Mouse (Mus musculus) cerebellum, adult 9-11 months (tissue): Measurements from ENCODE around the gene Ccdc154.

Experiments
- DNase-seq: peaks from one replicate; pipeline ENCODE4 v3.0.0; 2022

Gene Ccdc154

DNA sequence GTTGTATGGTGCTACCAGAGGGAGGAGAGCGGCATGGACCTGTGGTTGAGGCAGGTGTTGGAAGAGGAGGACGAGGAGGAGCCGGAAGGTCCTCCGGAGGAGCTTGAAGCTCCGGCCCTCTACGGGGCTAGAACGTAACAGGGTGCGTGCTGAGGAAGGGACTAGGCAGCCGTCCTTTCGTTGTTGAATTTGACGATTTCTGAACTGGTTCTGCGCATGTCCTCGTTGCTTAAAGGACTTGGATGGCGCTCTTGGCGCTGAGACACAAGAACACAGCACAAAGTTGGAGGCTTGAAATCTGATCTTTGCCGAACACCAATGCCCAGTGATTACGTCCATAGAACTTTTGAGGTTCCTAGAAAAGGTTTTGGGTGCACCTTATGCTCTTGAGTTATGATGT is 22.7 kb downstream of the Ccdc154 start:
- no peak for DNase-seq

DNA sequence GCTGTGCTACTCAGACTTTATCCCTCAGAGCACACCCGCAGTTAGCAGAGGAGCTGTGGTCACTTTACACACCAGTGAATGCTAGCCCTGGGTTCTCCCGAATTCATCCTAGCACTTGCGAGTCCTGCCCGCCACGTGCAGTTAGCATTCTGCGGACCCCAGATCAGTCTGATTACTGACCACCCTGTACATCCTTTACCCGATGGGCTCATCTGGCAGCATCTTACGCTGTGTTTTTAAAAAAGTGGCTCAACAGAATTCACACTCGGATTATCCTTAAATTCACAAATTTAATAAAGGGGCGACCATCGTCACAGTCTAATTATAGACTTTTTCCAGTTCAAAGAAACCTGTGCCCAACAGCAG is 25.5 kb downstream of the Ccdc154 start:
- no peak for DNase-seq

DNA sequence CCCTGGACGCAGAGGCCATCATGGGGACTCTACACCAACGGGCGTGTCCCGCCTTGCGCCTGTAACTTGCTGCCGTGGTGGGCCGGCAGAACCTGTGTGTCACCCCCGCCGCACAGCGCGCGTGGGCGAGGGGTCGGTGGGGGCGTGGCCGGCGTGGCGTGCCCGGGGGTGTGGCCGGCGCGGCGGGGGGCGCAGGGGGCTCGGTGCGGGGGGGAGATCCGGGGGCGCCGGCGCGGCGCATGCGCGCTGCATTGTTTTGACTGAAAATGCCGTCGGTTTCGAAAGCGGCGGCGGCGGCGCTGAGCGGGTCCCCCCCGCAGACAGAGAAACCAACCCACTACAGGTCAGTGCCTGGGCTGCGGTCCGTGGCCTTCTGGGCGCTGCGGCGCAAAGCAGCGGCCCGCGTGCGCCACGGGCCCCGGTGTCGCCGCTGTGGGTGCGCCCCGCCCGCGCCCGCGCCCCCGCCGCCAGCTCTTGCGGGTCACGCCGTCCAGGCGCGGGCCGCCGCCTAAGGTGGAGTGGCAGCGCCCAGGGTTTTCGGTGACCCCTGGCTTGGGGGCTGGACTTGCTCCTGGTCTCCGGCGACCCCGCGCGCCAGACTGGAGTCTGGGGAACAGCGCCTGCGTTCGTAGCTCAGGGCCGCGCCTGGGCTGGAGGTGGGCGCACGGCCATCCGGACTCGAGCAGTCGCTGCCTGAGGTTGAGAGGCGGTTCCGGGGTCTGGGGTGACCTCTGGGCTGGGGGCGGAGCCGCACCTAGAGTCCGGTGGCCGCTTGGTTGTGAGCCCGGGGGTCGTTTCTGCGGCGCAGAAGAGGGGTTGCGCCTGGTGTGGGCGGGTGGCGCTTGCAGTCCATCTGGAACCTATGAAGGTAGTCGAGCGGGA is 26.1 kb downstream of the Ccdc154 start, which contains the start of gene Unkl:
TSS of gene Unkl (plus strand) at position 248 of the 882 bp plus-strand sequence.
- peak; percentile 63 for DNase-seq

- DNase-seq: no peak
Observed at GRCm38 (mm10) chr17:25189091-25189490, 26.8 kb downstream of the Ccdc154 start.

DNA sequence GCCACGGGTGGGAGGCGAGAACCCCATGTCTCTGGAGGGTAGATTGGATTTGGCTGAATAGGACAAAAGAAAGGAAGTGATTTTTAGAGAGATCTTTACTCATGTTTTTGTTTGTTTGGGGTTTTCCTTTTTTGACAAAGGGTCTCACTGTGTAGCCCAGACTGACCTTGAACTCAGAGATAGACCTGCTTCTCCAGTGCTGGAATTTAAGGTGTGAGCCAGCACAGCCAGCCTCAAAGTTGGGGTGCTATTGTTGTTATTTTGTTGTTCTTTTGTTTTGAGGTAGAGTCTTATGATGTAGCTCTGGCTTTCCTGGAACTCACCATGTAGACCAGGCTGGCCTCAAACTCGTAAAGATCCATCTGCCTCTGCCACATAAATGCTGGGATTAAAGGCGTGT is 40.1 kb downstream of the Ccdc154 start:
- DNase-seq: no peak

- DNase-seq: no peak
Observed at GRCm38 (mm10) chr17:25210006-25210405, 47.7 kb downstream of the Ccdc154 start.

- DNase-seq: peak; percentile 91
Observed at GRCm38 (mm10) chr17:25210680-25211466, 48.6 kb downstream of the Ccdc154 start.

DNA sequence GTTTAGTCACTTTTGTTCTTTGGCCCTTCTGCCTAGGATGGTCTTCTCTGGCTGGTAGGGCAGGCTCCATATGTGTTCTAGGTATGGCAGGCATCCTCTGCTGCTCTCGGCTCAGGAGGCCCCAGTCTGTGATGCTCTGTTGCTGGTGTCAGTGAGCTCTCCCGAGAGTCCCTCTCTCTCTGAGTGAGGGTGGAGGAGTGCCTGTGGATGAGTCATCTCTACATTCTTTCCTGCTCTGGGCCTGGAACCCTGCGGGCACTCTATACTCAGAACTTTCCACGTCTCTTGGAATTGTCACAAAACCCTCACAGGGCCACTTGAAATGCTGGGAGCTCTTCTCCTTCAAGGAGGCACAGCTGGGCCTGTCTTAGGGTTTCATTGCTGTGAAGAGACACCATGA is 49.4 kb downstream of the Ccdc154 start:
- DNase-seq: no peak

DNA sequence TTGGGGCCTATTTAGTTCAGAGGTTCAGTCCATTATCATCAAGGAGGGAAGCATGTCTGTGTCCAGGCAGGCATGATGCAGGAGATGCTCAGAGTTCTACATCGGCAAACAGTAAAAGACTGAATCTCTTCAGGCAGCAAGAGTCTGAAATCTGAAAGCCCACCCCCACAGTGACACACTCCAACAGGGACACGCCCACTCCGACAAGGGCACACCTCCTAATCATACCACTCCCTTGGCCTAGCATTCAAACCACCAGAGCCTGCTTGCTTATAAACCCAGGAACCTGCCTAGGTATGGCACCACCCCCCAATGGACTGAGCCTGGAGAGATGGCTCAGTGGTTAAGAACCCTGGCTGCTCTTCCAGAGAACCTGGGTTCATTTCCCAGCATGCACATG is 53.2 kb downstream of the Ccdc154 start:
- no peak for DNase-seq

DNA sequence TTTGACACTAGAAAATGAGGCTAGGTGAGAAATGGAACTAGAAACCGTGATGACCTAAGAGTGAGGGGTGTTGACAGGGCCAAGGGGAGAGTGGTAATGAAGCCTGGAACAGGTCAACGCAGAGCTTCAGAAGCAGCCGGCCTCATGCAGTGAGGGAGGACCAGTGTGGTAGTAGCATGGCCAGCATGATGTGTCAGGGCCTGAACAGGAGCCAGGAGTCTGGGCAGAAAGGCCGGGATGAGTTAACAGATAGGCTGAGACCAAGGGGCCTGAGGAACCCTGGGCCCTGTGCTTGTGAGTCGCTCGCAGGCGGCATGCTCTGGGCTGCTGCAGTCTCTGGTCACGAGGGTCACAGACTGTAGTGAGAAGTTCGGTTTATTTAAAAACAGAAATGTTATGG is 56.7 kb downstream of the Ccdc154 start:
- no peak for DNase-seq

DNA sequence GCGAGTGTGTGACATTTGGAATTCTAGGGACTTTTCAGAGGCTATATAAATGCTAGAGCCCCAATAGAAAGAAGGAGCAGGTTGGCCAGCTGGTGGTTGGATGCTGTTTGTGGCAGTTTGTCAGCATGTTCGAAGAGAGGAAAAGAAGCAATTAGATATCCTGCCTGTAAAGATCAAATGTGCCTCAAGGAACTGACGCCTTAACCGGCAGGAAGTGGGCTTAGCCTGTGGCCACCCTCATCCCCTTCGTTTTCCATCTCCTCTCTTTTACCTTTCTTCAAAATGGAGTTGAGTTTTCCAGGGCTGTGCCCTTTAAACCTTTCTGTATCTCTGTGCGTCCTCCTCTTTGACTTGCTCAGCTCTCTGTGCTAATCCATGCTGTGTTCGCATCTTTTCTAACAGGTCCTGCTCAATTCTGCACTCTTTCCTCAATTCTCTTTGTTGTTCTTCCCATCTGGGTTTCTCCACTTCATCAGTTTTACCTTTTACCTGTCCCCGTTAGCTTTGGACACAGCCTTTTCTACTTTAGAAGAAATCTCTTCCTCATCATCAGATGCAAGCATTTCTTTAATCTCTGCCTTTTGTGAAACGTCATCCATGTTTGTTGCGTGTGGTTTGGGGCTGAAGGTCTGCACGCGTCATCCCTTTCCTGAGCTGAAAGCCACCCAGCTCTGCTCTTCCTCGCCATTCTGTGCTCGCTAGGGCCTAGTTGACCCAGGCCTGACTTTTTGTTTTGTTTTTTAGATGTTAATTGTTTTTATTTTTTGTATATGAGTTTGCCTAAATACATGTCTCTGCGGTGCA is 57.4 kb downstream of the Ccdc154 start:
- no peak for DNase-seq

DNA sequence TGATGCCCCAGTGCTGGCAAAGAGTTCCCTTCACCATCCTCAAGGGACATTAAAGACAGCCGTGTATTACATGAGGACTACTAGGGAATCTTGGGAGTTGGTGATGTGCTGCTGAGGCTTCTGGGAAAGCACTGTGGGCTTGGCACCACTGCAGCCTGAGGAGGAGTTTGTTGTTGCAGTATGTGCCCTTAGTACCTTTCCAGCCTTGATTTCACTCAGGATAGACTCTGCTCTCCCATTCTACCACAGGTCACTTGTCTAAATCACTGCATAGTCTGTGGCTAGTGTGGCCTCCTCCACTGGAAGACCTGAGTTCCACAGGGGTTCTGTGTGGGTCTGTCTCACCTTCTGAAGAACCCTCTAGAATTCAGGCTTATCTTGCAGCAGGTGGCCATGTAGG is 58.5 kb downstream of the Ccdc154 start:
- no peak for DNase-seq
